Mouse (Mus musculus): ENCODE results near the gene Ptcd1. TPM values are rescaled to one million over a fixed set of nuclear protein-coding genes. Genes with fewer than 3 reads are reported as not detected.

Gene Ptcd1
- polyA plus RNA-seq (2014; fragmentation: Illumina TruSeq; extraction: RNeasy Lipid Tissue Mini Kit (QIAGEN cat#74804); ENCODE audit: low read depth, low replicate concordance), result 0.66 TPM

DNA sequence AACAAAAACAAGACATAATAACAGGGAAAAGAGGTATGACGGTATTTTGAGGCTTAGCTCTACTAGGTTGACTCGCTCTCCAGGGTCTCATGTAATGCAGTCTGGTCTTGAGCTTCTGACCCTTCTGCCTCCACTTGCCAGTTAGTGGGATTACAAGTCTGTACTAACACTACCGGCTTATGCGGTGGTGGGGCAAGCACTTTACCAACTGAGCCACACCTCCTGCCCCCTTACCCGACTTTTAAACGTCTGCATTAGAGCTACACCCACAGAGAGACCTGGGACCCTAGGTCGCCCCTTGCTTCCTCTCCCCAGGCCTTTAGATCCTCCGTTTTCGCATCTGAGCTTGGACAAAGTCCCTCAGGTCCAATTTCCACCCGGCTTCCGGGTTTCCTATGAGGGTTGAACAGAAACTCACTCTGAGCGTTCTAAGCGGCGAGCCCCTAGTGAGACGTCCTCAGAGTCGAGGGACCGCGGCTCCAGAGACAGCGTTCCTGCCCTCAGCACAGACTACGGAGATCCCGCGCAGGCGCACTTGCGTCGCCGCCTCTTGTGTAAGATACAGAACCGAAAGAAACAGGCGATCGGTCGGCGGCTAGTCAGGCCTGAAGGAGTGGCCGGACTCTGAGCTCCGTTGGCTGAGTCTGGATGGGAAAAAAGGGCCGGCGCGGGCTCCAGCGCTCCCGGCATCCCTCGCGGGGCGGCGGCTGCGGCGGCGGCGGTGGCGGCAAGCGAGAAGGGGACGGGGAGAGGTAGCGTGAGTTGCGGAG, at the start of gene Ptcd1, which contains the start of gene Cpsf4:
TSS of gene Ptcd1 (minus strand) at position 573 of the 770 bp plus-strand sequence.
TSS of gene Cpsf4 (plus strand) at position 678 of the 770 bp plus-strand sequence.

DNA sequence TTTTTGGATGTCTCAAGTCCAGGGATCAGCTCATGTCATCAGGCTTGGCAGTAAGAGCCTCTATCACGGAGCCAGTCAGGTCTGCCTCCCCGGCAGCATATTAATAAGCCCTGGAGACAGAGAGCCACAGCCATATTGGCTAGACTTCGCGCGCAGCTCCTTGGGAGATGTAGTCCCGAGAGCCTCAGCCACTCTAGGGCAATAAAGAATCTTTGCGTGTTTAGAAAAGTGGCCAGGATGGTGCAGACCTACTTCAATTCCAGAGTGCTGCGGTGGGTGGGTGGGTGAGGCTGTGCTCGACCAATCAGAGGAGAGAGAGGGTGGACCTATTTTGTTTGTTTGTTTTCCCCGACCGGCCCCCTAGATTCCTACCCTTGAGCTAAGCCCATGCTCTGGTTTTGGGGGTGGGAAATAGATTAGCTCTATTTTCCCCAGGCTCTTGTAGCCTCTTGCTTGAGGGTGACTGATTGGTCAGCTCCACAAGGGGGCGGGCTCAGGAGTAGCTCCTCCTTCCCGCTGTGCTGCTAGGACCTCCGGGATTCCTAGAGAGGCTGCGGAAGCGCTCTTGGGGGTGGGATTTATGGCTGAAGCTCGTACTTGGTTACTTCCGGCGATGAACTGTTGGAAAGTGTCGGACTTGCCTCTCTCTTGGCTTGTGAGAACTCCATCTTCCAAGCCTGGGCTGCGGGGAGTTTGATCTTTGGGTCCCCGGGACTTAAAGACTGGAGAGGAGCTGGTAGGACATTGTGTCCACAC, 37.2 kb upstream of the Ptcd1 start, which contains the start of gene Zkscan5:
TSS of gene Zkscan5 (plus strand) at position 627 of the 756 bp plus-strand sequence.

DNA sequence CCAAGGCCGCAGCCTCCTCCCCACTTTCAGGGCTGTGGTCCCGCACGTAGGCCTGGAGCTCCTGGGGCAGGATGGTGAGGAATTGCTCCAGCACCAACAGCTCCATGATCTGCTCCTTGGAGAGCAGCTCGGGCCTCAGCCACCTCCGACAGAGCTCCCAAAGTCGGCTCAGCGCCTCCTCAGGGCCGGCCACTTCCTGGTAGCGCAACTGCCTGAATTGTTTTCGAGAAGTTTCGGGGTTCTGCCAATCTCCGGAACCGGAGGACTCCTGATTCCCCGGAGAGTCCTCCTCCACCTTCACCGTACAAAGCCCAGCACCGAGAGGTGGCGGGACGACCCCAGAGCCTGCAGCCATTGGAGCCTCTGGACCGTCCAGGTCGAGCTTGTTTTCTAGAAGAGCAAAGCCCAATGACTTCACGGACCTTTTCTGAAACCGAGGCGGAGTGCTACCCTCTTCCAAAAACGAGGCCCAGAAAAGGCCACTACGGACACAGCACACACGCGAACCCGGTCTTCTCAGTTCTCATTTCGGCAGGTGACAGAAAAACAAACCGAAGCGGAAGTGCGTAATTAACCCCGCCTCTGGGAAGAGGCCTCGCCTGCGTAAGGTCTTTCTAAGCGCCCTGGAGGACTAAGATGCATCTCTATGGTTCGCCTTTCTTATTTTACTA, 34.5 kb upstream of the Ptcd1 start, which contains the start of gene Zkscan14:
TSS of gene Zkscan14 (minus strand) at position 548 of the 671 bp plus-strand sequence.

DNA sequence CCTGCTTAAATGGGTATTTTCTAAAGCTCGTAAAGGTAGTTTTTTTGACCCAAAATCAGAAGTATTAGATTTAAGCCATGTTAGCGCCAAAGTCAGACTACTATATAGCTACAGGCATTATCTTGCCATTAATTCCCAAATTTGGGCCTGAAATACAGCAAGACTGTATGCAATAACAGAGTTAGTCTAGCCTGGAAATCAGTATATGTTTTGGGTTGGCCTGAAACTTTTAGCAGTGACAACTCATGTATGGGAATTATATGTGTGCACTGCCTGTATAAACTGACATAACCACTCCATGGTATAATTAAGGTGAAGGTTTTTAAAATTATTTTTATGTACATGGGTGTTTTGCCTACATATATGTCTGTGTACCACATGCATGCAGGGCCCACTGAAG, 25.1 kb upstream of the Ptcd1 start, which contains the start of gene Atp5j2:
TSS of gene Atp5j2 (minus strand) at position 101 of the 400 bp plus-strand sequence.

DNA sequence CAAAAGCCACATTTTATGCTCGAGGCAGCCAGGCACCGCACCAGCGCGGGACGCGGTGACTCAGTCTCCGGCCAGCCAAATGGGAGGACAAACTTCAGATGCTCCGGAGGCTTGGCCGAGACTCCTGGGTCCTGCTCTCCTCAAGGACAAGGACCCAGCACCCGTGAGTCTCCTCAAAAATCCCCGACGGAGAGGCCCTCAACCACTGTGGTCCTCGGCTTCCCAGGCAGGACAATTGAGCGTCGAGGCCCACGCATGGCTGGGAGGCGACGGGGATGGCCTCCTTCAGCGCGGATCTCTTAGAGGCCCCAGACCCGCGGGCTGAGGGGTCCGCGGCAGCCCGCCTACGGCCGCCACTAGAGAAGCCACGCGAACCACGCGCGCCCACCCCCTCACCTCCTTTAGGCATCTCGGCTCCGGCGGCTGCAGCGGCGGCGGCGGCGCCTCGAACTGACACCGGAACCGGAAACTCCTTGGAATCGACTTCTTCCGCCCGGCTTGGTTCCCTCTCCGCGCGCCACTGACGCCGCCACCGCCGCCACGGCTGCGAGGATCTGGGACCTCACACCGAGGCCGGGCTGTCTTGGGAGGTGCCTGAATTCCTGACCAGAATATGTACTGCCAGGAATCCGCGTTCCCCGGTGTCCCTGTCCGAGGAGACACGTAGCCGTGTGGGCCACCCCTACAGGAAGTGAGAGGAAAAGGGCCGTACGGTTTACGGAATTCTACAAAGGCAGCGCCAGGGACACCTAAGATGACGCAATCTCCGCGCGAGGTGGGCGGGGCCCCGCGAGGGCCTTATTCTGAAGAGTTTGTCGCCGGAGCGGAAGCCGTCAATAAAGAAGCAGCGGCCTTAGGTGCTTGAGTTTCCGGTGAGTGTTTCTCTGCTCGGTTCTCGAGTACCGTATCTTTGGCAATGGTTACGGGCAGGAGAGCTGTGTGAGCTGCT, 27.1 kb downstream of the Ptcd1 start, which contains the start of the genes Pdap1 and Bud31:
TSS of gene Pdap1 (minus strand) at position 668 of the 949 bp plus-strand sequence.
TSS of gene Bud31 (plus strand) at position 792 of the 949 bp plus-strand sequence.

DNA sequence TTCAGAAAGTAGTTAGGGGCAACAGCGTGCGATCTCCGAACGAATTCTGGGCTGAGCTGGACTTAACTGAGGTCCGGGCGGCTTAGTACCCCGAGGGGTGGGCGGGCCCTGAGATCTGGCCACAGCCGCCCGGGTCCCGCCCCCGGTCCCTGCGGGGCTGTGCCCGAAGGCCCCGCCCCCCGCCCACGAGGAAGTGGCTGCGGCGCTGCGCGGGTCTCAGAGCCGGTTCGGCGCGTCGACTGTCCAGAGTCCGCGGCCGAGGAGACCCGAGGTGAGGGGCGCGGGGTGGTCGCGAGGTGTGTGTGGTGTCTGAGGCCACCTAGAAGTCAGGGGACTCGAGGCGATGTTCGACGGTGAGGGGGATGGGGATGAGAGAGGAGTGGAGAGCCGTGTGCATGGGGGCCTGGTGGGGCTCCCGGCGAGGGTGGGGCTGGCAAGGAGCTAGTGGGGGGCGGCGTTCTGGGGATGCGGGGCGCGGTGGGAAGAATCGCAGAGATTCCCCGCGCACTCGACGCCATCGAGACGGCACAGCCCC, 52.8 kb downstream of the Ptcd1 start, which contains the start of gene Arpc1b:
TSS of gene Arpc1b (plus strand) at position 145 of the 535 bp plus-strand sequence.

Other genes with a start within 250 kb of the Ptcd1 start
- 10.9 TPM for gene Smurf1, start 201.3 kb downstream of the Ptcd1 start, polyA plus RNA-seq (2014; fragmentation: Illumina TruSeq; extraction: RNeasy Lipid Tissue Mini Kit (QIAGEN cat#74804); ENCODE audit: low read depth, low replicate concordance)
- gene Gm4871, start 134.4 kb downstream of the Ptcd1 start, polyA plus RNA-seq (2014; fragmentation: Illumina TruSeq; extraction: RNeasy Lipid Tissue Mini Kit (QIAGEN cat#74804); ENCODE audit: low read depth, low replicate concordance), result not detected
- not detected for gene 1700018F24Rik, start 124.1 kb downstream of the Ptcd1 start, polyA plus RNA-seq (2014; fragmentation: Illumina TruSeq; extraction: RNeasy Lipid Tissue Mini Kit (QIAGEN cat#74804); ENCODE audit: low read depth, low replicate concordance)
- gene Arpc1a, start 83.3 kb downstream of the Ptcd1 start, polyA plus RNA-seq (2014; fragmentation: Illumina TruSeq; extraction: RNeasy Lipid Tissue Mini Kit (QIAGEN cat#74804); ENCODE audit: low read depth, low replicate concordance), result 21.0 TPM
- gene Kpna7, start 83.1 kb downstream of the Ptcd1 start, polyA plus RNA-seq (2014; fragmentation: Illumina TruSeq; extraction: RNeasy Lipid Tissue Mini Kit (QIAGEN cat#74804); ENCODE audit: low read depth, low replicate concordance), result not detected
- gene Arpc1b, start 52.9 kb downstream of the Ptcd1 start, polyA plus RNA-seq (2014; fragmentation: Illumina TruSeq; extraction: RNeasy Lipid Tissue Mini Kit (QIAGEN cat#74804); ENCODE audit: low read depth, low replicate concordance), result 84.1 TPM
- gene Pdap1, start 26.9 kb downstream of the Ptcd1 start, polyA plus RNA-seq (2014; fragmentation: Illumina TruSeq; extraction: RNeasy Lipid Tissue Mini Kit (QIAGEN cat#74804); ENCODE audit: low read depth, low replicate concordance), result 25.1 TPM
- gene Bud31, start 26.7 kb downstream of the Ptcd1 start, polyA plus RNA-seq (2014; fragmentation: Illumina TruSeq; extraction: RNeasy Lipid Tissue Mini Kit (QIAGEN cat#74804); ENCODE audit: low read depth, low replicate concordance), result 230 TPM
- 2.6 TPM for gene Cpsf4, start 105 bp upstream of the Ptcd1 start, polyA plus RNA-seq (2014; fragmentation: Illumina TruSeq; extraction: RNeasy Lipid Tissue Mini Kit (QIAGEN cat#74804); ENCODE audit: low read depth, low replicate concordance)
- 26.2 TPM for gene Atp5j2, start 25.0 kb upstream of the Ptcd1 start, polyA plus RNA-seq (2014; fragmentation: Illumina TruSeq; extraction: RNeasy Lipid Tissue Mini Kit (QIAGEN cat#74804); ENCODE audit: low read depth, low replicate concordance)
- gene Zkscan14, start 34.8 kb upstream of the Ptcd1 start, polyA plus RNA-seq (2014; fragmentation: Illumina TruSeq; extraction: RNeasy Lipid Tissue Mini Kit (QIAGEN cat#74804); ENCODE audit: low read depth, low replicate concordance), result 2.3 TPM
- gene Zkscan5, start 37.5 kb upstream of the Ptcd1 start, polyA plus RNA-seq (2014; fragmentation: Illumina TruSeq; extraction: RNeasy Lipid Tissue Mini Kit (QIAGEN cat#74804); ENCODE audit: low read depth, low replicate concordance), result 6.8 TPM
- gene Zfp655, start 64.6 kb upstream of the Ptcd1 start, polyA plus RNA-seq (2014; fragmentation: Illumina TruSeq; extraction: RNeasy Lipid Tissue Mini Kit (QIAGEN cat#74804); ENCODE audit: low read depth, low replicate concordance), result 88.7 TPM
- not detected for gene Zscan25, start 113.4 kb upstream of the Ptcd1 start, polyA plus RNA-seq (2014; fragmentation: Illumina TruSeq; extraction: RNeasy Lipid Tissue Mini Kit (QIAGEN cat#74804); ENCODE audit: low read depth, low replicate concordance)
- not detected for gene Cyp3a57, start 178.2 kb upstream of the Ptcd1 start, polyA plus RNA-seq (2014; fragmentation: Illumina TruSeq; extraction: RNeasy Lipid Tissue Mini Kit (QIAGEN cat#74804); ENCODE audit: low read depth, low replicate concordance)

Data from sigmoid colon, adult 10 weeks (tissue).